Mouse (Mus musculus): ENCODE results near the gene Olfr1434.
"Not testable (repeated sequence)": the region's sequence is repeated elsewhere in the genome, so short reads cannot be mapped to it uniquely, and the experiment has no call there.

Olfr1434 gene

GRCm38 (mm10) chr19:12279554-12279953 is at the start of gene Olfr1434:
Olfr1434 (plus strand) TSS chr19:12279854.
- DNase-seq (ENCODE audit: low spot score in 2 of 2) = no peak

GRCm38 (mm10) chr19:12232496-12232895 is 47.2 kb upstream of the Olfr1434 start, which contains the start of gene Olfr1432:
Olfr1432 (minus strand) TSS chr19:12232596.
- not testable (repeated sequence) for DNase-seq (ENCODE audit: low spot score in 2 of 2)

GRCm38 (mm10) chr19:12241559-12241958 is 38.1 kb upstream of the Olfr1434 start, which contains the start of gene Olfr262:
Olfr262 (minus strand) TSS chr19:12241659.
- DNase-seq (ENCODE audit: low spot score in 2 of 2) = no peak

- no peak for DNase-seq (ENCODE audit: low spot score in 2 of 2)
Measured at GRCm38 (mm10) chr19:12260732-12261131, 18.9 kb upstream of the Olfr1434 start, which contains the start of gene Olfr235. Olfr235 (plus strand) TSS chr19:12261032.

- DNase-seq (ENCODE audit: low spot score in 2 of 2) = no peak
Measured at GRCm38 (mm10) chr19:12292979-12293378, 13.3 kb downstream of the Olfr1434 start.

- DNase-seq (ENCODE audit: low spot score in 2 of 2) = not testable (repeated sequence)
Measured at GRCm38 (mm10) chr19:12299030-12299429, 19.4 kb downstream of the Olfr1434 start, which contains the start of gene Olfr1436. Olfr1436 (minus strand) TSS chr19:12299130.

GRCm38 (mm10) chr19:12325001-12325400 is 45.3 kb downstream of the Olfr1434 start, which contains the start of gene Olfr1437:
Olfr1437 (minus strand) TSS chr19:12325101.
- no peak for DNase-seq (ENCODE audit: low spot score in 2 of 2)
